Mouse (Mus musculus) kidney, embryonic 14.5 days (tissue): ENCODE data around the gene Anks1b. TPM values are rescaled to one million over a fixed set of nuclear protein-coding genes. Genes with fewer than 3 reads are reported as not detected.

Source experiments
- ATAC-seq: fragments of 200-750 bp; cut with Nextera tagmentation; 2 replicates; pipeline ENCODE4 v1.8.0; 2017; ENCODE audit warnings: moderate number of reproducible peaks, mild to moderate bottlenecking, moderate TSS enrichment, moderate library complexity; ENCODE audit not compliant: low FRiP score, low TSS enrichment
- H3K27ac ChIP-seq: fragments of 300-500 bp; sonication (generic); 2 replicates; pipeline ENCODE4 v1.5.1; 2014; ENCODE audit warnings: low read depth, mild to moderate bottlenecking, low read length, moderate library complexity, mixed read lengths
- H3K27me3 ChIP-seq: fragments of 300-500 bp; sonication (generic); 2 replicates; pipeline ENCODE4 v1.6.1; 2014; ENCODE audit warnings: mild to moderate bottlenecking, low read length; ENCODE audit not compliant: control insufficient read depth, insufficient read depth
- H3K36me3 ChIP-seq: fragments of 300-500 bp; sonication (generic); 2 replicates; pipeline ENCODE4 v1.6.1; 2014; ENCODE audit warnings: low read length, mixed read lengths; ENCODE audit not compliant: control insufficient read depth, insufficient read depth
- H3K4me1 ChIP-seq: fragments of 300-500 bp; sonication (generic); 2 replicates; pipeline ENCODE4 v1.6.1; 2014; ENCODE audit warnings: low read length, mixed read lengths; ENCODE audit not compliant: control insufficient read depth, insufficient read depth
- H3K4me2 ChIP-seq: fragments of 300-500 bp; sonication (generic); replicated peaks from 2 replicates; pipeline ENCODE4 v1.6.1; 2014; ENCODE audit warnings: low read depth, mild to moderate bottlenecking, low read length
- H3K4me3 ChIP-seq: fragments of 300-500 bp; sonication (generic); 2 replicates; pipeline ENCODE4 v1.5.1; 2014; ENCODE audit warnings: mild to moderate bottlenecking, low read length
- H3K9ac ChIP-seq: fragments of 300-500 bp; sonication (generic); 2 replicates; pipeline ENCODE4 v1.6.1; 2014; ENCODE audit warnings: low read depth, mild to moderate bottlenecking, low read length, moderate library complexity
- H3K9me3 ChIP-seq: fragments of 300-500 bp; sonication (generic); 2 replicates; pipeline ENCODE4 v1.6.1; 2016; ENCODE audit warnings: low read length; ENCODE audit not compliant: control insufficient read depth
- WGBS: fragments of 180-500 bp; shearing (Covaris S2); extraction: QIAGEN DNeasy Blood & Tissue Kit; methylation state at CpG from one replicate; pipeline ENCODE4 v1.1.7; 2014; 5-methylcytosine and 5-hydroxymethylcytosine counted together
- polyA plus RNA-seq: library from polyadenylated mRNA; unstranded; fragments of >200 nt; fragmentation: Nextera tagmentation; extraction: Ambion mirVana; gene quantifications from 2 replicates; pipeline ENCODE4 v1.2.1, GENCODE M21; 2014

The Anks1b gene
- polyA plus RNA-seq, 1 experiment from 2014 or later: 4.4 TPM

DNA sequence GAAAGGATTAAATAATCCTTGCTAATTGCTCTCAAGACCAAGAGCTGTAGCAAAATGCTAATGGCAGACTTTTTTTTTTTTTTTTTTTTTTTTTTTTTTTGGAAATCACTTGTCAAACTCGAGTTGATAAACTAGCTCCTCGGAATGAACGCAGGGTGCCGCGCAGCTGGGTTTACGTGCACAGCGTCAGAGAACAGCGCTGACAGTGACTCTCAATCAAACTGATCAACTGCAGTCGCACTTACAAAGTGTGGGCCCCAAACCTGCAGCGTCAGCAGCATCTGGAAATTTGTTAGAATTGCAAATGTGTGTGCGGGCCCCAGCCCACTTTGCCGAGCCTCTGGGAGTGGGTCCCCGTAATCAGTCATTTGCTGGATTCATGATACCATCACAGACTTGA, 1061.4 kb downstream of the Anks1b start:
- H3K27me3 ChIP-seq: no peaks in the 10 kb centered on the region
- no peaks in the 10 kb centered on the region for H3K36me3 ChIP-seq
- no peak overlapping the region for H3K9ac ChIP-seq
- H3K9me3 ChIP-seq: no peaks in the 10 kb centered on the region
- no peak overlapping the region for H3K4me3 ChIP-seq
- WGBS: 70% methylated on average over 13 of the region's 13 CpGs
- H3K27ac ChIP-seq: no peak overlapping the region
- no peaks in the 10 kb centered on the region for H3K4me1 ChIP-seq
- ATAC-seq: no peak
- H3K4me2 ChIP-seq: no peak overlapping the region

DNA sequence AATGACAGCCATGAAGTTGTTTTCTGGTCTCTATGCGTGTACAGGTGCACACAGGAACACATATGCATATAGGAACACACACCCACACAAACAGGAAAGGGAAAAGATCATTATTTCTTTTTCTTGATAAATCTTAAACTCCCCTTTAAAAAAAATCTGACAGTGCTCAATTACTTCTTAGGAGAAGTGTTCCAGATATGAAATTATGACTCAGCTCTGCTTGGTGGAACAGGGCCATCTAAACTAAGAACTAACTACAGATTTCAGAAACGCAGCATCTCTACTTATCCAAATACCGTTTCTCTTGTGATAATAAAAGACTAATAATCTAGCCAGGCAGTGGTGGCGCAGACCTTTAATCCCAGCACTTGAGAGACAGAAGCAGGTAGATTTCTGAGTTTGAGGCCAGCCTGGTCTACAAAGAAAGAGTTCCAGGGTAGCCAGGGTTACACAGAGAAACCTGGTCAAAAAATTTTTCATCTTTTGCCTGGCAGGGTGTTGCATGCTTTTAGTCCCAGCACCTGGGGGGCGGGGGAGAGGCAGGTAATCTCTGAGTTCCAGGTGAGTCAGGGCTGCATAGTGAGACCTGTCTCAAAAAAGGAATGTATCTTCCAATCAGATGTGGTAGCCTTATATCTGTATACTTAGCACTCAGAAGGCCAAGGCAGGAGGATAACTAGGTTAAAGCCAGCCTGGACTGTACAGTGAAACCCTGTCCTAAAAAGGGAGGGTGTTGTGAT, 1064.6 kb downstream of the Anks1b start:
- H3K4me2 ChIP-seq: no peak overlapping the region
- ATAC-seq: no peak
- H3K4me3 ChIP-seq: no peak overlapping the region
- no peaks in the 10 kb centered on the region for H3K9me3 ChIP-seq
- no peaks in the 10 kb centered on the region for H3K4me1 ChIP-seq
- no peaks in the 10 kb centered on the region for H3K36me3 ChIP-seq
- no peak overlapping the region for H3K27ac ChIP-seq
- H3K27me3 ChIP-seq: no peaks in the 10 kb centered on the region
- 88% methylated on average over 5 of the region's 5 CpGs for WGBS
- no peak overlapping the region for H3K9ac ChIP-seq

DNA sequence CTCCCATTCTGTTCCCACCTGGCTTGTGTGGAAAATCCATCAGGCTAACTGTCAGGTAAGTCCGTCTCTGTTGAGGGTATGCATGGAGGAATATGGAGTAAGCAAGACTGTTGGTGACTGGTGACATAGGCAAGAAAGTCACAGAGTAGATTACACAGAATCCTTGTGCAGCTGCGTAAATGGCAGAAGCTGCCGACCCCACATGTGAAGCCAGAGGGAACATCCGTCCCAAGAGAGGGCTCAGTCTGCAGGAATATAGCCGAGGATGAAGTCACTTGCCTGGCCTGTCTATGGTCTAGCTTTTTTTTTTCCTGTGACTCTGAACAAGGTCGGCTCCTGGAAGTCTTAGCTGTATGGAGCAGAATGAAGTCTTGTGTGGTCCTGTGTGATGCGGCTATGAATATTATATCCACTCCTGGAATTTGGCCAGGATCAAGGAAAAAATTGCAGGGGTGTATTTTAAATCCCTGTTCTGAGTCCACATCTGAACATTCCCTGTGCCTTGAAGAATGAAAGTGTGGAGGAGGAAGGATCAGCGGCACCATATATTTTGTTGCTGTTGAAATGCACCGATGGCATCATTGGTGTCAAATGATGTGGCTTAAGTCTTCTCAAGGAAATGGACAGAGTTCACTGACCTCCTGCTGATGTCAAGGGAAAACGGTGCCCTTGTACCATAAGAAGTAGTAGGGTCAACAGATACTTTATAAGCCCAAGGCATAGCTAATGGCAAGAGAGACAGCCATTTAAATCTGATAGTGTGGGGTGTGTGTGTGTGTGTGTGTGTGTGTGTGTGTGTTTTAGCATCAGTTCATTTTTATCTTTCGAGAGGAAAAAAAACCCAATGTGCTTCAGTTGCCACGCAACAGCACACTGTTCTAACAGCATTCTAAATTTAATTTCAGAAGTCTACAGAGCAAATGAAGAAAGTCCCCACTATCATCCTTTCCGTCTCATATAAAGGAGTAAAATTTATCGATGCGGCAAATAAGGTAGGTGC, 1067.5 kb downstream of the Anks1b start:
- no peaks in the 10 kb centered on the region for H3K9me3 ChIP-seq
- 63% methylated on average over 15 of the region's 15 CpGs for WGBS
- no peaks in the 10 kb centered on the region for H3K36me3 ChIP-seq
- no peaks in the 10 kb centered on the region for H3K4me1 ChIP-seq
- no peaks in the 10 kb centered on the region for H3K27me3 ChIP-seq
- H3K4me3 ChIP-seq: no peak overlapping the region
- H3K27ac ChIP-seq: no peak overlapping the region
- ATAC-seq: no peak
- H3K9ac ChIP-seq: no peak overlapping the region
- H3K4me2 ChIP-seq: no peak overlapping the region

DNA sequence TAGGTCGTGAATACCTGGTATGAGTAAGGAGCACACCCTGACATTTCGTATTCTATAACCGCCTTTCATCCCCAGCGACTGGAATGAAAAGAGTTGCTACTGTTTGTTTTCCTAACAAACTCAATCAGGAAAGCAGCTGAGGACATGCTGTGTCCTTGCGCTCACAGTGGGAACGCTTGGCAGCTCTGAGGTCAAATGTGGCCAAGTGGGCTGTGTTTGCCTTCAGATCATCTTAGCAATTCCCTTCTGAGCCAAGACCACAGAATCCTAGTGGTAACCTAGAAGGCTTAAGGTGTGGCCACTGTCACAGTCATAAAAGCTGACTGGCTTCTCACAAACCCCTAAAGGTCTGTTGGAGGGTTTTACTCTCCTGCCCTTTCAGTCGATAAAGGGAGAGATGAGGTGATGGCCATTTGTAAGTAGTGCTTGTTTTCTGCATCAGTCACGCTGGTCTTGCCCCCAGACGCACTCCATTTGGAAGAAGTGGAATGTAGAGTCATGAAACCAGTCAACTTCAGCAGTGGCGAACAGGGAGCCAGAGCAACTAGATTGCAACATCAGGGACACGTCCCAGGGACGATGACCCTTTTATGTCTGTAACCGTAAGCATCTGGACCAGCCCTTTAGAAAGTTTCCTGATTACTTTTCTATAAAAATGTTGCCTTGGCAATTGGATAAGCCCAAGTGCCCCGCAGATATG, 1068.8 kb downstream of the Anks1b start:
- H3K4me1 ChIP-seq: no peaks in the 10 kb centered on the region
- no peak overlapping the region for H3K4me3 ChIP-seq
- H3K9me3 ChIP-seq: no peaks in the 10 kb centered on the region
- H3K27me3 ChIP-seq: no peaks in the 10 kb centered on the region
- H3K4me2 ChIP-seq: no peak overlapping the region
- no peak overlapping the region for H3K9ac ChIP-seq
- no peak overlapping the region for H3K27ac ChIP-seq
- no peaks in the 10 kb centered on the region for H3K36me3 ChIP-seq
- WGBS: 80% methylated on average over 14 of the region's 14 CpGs
- ATAC-seq: no peak

DNA sequence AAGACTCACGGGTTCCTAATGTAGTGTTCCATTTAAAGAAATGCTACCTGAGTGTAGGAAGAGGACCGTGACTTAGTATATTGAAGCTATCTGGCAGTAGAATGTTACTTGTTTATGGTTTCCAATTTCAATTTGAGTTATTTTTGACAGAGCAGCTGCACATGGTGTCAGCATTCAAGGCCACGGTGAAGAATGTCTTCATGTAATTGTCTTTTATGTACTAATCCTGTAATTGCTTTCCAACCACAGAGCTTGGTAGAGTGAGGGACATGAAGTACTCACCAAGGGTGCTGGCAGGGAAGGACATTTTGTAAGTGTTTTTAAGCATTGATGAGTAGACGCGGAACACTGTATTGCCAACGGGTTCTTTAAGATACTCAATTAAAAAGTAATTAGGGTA, 1073.7 kb downstream of the Anks1b start:
- Histone ChIP-seq H3K4me2 (no peak overlapping the region), H3K4me1 (no peaks in the 10 kb centered on the region), H3K27ac (no peak overlapping the region), H3K9ac (no peak overlapping the region), H3K4me3 (no peak overlapping the region), H3K9me3 (no peaks in the 10 kb centered on the region), H3K27me3 (no peaks in the 10 kb centered on the region), H3K36me3 (no peaks in the 10 kb centered on the region)
- ATAC-seq: no peak
- WGBS: 87% methylated on average over 6 of the region's 6 CpGs

DNA sequence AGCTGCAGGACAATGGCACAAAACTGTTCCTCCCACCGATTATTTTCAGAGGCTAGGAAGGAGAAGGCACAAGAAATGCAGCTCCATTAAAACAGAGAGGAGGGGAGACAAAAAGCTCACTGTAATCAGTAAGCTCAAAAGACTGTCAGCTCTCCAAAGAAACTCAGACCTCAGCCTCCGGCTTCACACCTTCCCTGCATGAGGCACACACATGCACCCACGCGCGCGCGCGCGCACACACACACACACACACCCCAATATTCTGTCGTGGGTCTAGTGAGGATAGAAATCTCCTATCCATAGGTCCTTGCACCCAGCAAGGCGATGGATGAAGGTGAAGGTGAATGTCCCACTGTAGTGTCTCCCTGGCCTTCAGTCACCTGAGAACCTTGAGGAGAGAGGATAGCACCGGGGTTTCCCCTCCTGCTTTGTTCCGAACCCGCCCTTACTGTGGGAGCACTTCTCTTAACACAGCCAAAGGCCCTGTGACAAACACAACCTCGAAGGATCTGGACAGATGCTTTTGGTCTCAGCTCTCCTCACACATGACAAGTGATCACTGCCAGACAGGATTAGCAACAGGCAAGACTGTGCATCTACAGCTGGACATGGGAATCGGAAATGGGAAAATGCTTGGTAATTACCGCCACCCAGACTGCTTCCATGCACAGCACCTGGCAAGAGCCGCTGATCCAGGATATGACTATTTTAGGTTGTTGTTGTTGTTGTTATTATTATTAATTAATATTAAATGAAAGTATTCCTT, 1074.5 kb downstream of the Anks1b start:
- no peak overlapping the region for H3K4me3 ChIP-seq
- WGBS: 92% methylated on average over 18 of the region's 18 CpGs
- H3K4me2 ChIP-seq: no peak overlapping the region
- H3K9ac ChIP-seq: no peak overlapping the region
- no peaks in the 10 kb centered on the region for H3K4me1 ChIP-seq
- H3K9me3 ChIP-seq: no peaks in the 10 kb centered on the region
- no peaks in the 10 kb centered on the region for H3K27me3 ChIP-seq
- no peak overlapping the region for H3K27ac ChIP-seq
- no peak for ATAC-seq
- no peaks in the 10 kb centered on the region for H3K36me3 ChIP-seq

DNA sequence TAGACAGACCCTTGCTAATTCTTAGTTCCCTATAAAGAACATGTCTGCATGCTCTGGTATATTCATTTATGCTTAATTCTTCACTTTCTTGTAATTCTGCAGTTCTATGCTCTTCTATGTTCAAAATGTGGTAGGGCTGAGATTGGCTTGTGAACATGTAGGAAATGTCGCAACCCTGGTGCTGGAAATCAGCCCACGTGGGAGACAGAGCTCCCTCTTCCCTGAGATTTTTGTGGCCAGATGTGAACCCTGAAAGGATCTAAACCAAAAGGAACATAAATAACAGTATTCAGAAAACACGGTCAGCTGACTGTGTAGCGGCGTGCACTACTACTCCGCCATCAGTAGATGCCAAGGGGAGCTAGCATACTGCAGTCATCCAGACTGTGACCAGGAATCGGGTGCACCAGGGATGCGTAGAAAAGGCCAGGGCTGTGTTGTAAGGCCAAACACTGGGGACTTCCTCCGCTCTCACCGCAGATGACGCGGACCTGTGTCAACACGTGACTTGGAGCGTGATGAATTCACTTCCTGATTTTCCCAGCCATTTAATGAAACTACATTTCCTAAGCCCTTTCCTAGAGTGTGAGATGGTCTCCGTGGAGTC, 1079.9 kb downstream of the Anks1b start:
- Histone ChIP-seq H3K4me1 (no peaks in the 10 kb centered on the region), H3K9ac (no peak overlapping the region), H3K4me2 (no peak overlapping the region), H3K4me3 (no peak overlapping the region), H3K27ac (no peak overlapping the region), H3K9me3 (no peaks in the 10 kb centered on the region), H3K27me3 (no peaks in the 10 kb centered on the region), H3K36me3 (no peaks in the 10 kb centered on the region)
- ATAC-seq: no peak
- 91% methylated on average over 15 of the region's 15 CpGs for WGBS

DNA sequence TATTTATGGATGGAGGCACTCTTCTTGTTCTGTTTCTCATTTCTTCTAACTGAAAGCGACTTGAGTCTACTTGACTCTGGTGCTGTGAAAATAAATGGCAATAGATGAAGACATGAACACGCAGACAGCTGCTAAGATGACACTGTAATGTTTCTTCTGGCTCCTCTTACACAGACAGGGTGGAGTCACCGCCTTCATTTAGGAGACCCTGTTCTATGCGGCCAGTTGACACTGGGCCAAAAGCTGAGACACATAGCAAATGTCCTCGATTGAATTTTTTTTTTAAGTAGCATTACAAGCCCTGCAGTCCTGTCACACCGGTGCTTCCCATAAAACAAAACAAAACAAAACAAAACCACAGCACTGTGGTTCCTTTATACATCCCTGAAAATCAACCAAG, 1080.5 kb downstream of the Anks1b start:
- WGBS: 60% methylated on average over 6 of the region's 6 CpGs
- no peaks in the 10 kb centered on the region for H3K36me3 ChIP-seq
- H3K9ac ChIP-seq: no peak overlapping the region

More for the DNA sequence above, 1080.5 kb downstream of the Anks1b start:
- Histone ChIP-seq H3K27ac (no peak overlapping the region), H3K9me3 (no peaks in the 10 kb centered on the region), H3K4me2 (no peak overlapping the region), H3K4me3 (no peak overlapping the region), H3K27me3 (no peaks in the 10 kb centered on the region), H3K4me1 (no peaks in the 10 kb centered on the region)
- no peak for ATAC-seq
